In genomic region chr16:42305934-42306701, GRCm38 (mm10) we compare ENCODE assay signal across 9 mouse cellular contexts. TPM values are rescaled to one million over a fixed set of nuclear protein-coding genes. Genes with fewer than 3 reads are reported as not detected.
DNase-seq lines count a peak whose midpoint lies in the region; ATAC-seq lines count a peak whose summit lies in the region.
"Had no signal": no experiment of that assay in that cellular context is flagged by ENCODE, and none has a peak within 500 bp of the region (broad histone marks: within the 10 kb centered on the region; RNA-seq: fewer than 3 reads in every experiment).

No protein-coding gene starts in this region.

- no peaks in the 10 kb centered on the region for H3K27me3 ChIP-seq in intestine, embryonic 16.5 days (replicated peaks; ENCODE audit: control insufficient read depth, insufficient read depth, low read length)
- H3K27me3 ChIP-seq in midbrain, embryonic 15.5 days (replicated peaks): no peaks in the 10 kb centered on the region
- H3K27me3 ChIP-seq: CH12.LX had no signal

- H3K9ac ChIP-seq in intestine, embryonic 16.5 days (ENCODE audit: low read depth, low read length): peak overlapping the region; percentile 57
- H3K9ac ChIP-seq in midbrain, embryonic 15.5 days: peak overlapping the region; percentile 35

- 4% methylated on average over 14 of the region's 14 CpGs for WGBS in intestine, embryonic 16.5 days
- 2% methylated on average over 14 of the region's 14 CpGs for WGBS in midbrain, embryonic 15.5 days

- peak; percentile 89 for ATAC-seq in intestine, embryonic 16.5 days
- ATAC-seq in midbrain, embryonic 15.5 days (replicated peaks): peak; percentile 77
- no peak for ATAC-seq in megakaryocyte, adult 5-6 weeks (ENCODE audit: poor library complexity, severe bottlenecking)

- H3K4me1 ChIP-seq in intestine, embryonic 16.5 days (ENCODE audit: control insufficient read depth, insufficient read depth, low read length): peaks cover 4% of the 10 kb centered on the region; the same call in 1 of the 2 replicates
- H3K4me1 ChIP-seq in midbrain, embryonic 15.5 days: peaks cover 63% of the 10 kb centered on the region

- peak overlapping the region; percentile 27 for H3K4me3 ChIP-seq in intestine, embryonic 16.5 days (ENCODE audit: low read length)
- peak overlapping the region; percentile 18; the same call in 1 of the 2 replicates for H3K4me3 ChIP-seq in midbrain, embryonic 15.5 days

- H3K27ac ChIP-seq in intestine, embryonic 16.5 days (ENCODE audit: low read length): peak overlapping the region; percentile 28; the same call in 1 of the 2 replicates
- H3K27ac ChIP-seq in midbrain, embryonic 15.5 days: peak overlapping the region; percentile 65

- H3K36me3 ChIP-seq in intestine, embryonic 16.5 days (ENCODE audit: control insufficient read depth, insufficient read depth, low read length): no peaks in the 10 kb centered on the region
- no peaks in the 10 kb centered on the region for H3K36me3 ChIP-seq in midbrain, embryonic 15.5 days (replicated peaks)

- H3K9me3 ChIP-seq in intestine, embryonic 16.5 days (ENCODE audit: control insufficient read depth, low read length): no peaks in the 10 kb centered on the region
- H3K9me3 ChIP-seq in midbrain, embryonic 15.5 days: no peaks in the 10 kb centered on the region

- peak overlapping the region; percentile 55 for H3K4me2 ChIP-seq in intestine, embryonic 16.5 days (ENCODE audit: low read depth, low read length)
- peak overlapping the region; percentile 47 for H3K4me2 ChIP-seq in midbrain, embryonic 15.5 days

- peak; percentile 48 to 63 for DNase-seq in cerebellum, postnatal 14 days
- DNase-seq in cerebellum, adult 9-10 months: no peak
- DNase-seq in ZHBTc4 (ENCODE audit: low read depth, low spot score): peak; percentile 96
- DNase-seq in forelimb bud, embryonic 11.5 days (ENCODE audit: low read depth, low spot score): peak; percentile 61
- no peak for DNase-seq in adrenal gland, postnatal 4 days (ENCODE audit: low spot score in 2 of 2)

RNA-seq across cellular contexts. Expression of gene Gap43, which starts 34.3 kb away (rescaled TPM):
- polyA plus RNA-seq in intestine, embryonic 16.5 days (2015; fragmentation: Nextera tagmentation; extraction: Ambion mirVana): 49.2 and 55.5 TPM in 2 replicates
- polyA plus RNA-seq in midbrain, embryonic 15.5 days (2015; fragmentation: Nextera tagmentation; extraction: Ambion mirVana): 1,472 and 1,557 TPM in 2 replicates
- not detected in 2 replicates for total RNA-seq in megakaryocyte, adult 5-6 weeks (2015)
- not detected in 2 replicates for total RNA-seq in megakaryocyte, adult 5-6 weeks (2017)
- total RNA-seq in adrenal gland, postnatal 4 days (2021): 10 to 100 TPM; 37.6 to 69.0 TPM
- total RNA-seq: CH12.LX had no signal

Comparison
In these comparisons a context has a peak if more than half of its experiments do, and no peak if none do; other contexts are left out.
1. DNase-seq: peak in cerebellum, postnatal 14 days (2 of 2), ZHBTc4 (single experiment) and forelimb bud, embryonic 11.5 days (single experiment); none in cerebellum, adult 9-10 months (single experiment) and adrenal gland, postnatal 4 days (0 of 2).
2. RNA of gene Gap43, which starts 34.3 kb away (total RNA-seq): 37.6 to 69.0 TPM in adrenal gland, postnatal 4 days; not detected in megakaryocyte, adult 5-6 weeks; every median in the first group is over 10 times any median in the second.